Mouse (Mus musculus) liver, adult 2 months (tissue): ENCODE data around the gene Ttc27. TPM values are rescaled to one million over a fixed set of nuclear protein-coding genes. Genes with fewer than 3 reads are reported as not detected.

Experiments used
- DNase-seq: peaks from one replicate; pipeline ENCODE4 v3.0.0-alpha.2; 2011; ENCODE audit warnings: low read depth, low spot score; ENCODE audit errors: extremely low read depth
- H3K27ac ChIP-seq: fragments of 200-500 bp; replicated peaks from 2 replicates; pipeline ENCODE4 v1.5.1; 2012; ENCODE audit warnings: low read depth, mild to moderate bottlenecking, control low read depth, inconsistent platforms, low read length; ENCODE audit not compliant: insufficient read depth
- H3K27me3 ChIP-seq: fragments of 200-500 bp; 2 replicates; pipeline ENCODE4 v1.6.1; 2012; ENCODE audit warnings: mild to moderate bottlenecking, moderate library complexity, low read length, inconsistent platforms; ENCODE audit not compliant: control insufficient read depth, insufficient read depth
- H3K36me3 ChIP-seq: fragments of 200-500 bp; 2 replicates; pipeline ENCODE4 v1.6.1; 2012; ENCODE audit warnings: low read length, inconsistent platforms; ENCODE audit not compliant: control insufficient read depth, insufficient read depth
- H3K4me1 ChIP-seq: fragments of 200-500 bp; 2 replicates; pipeline ENCODE4 v1.6.1; 2011; ENCODE audit warnings: low read length; ENCODE audit not compliant: control insufficient read depth, insufficient read depth
- H3K4me3 ChIP-seq: fragments of 200-500 bp; 2 replicates; pipeline ENCODE4 v1.5.1; 2011; ENCODE audit warnings: low read depth, mild to moderate bottlenecking, control low read depth, low read length, moderate library complexity; ENCODE audit not compliant: insufficient read depth
- H3K79me2 ChIP-seq: fragments of 200-500 bp; 2 replicates; pipeline ENCODE4 v1.6.1; 2012; ENCODE audit warnings: inconsistent platforms, mild to moderate bottlenecking, low read length, moderate library complexity; ENCODE audit not compliant: control insufficient read depth, insufficient read depth
- H3K9ac ChIP-seq: fragments of 200-500 bp; 2 replicates; pipeline ENCODE4 v1.6.1; 2012; ENCODE audit warnings: low read depth, mild to moderate bottlenecking, control low read depth, inconsistent platforms, low read length
- CTCF ChIP-seq: fragments of 200-500 bp; IDR thresholded peaks from 2 replicates; pipeline ENCODE4 v1.5.1; 2011; ENCODE audit warnings: low read depth, low read length, control low read depth
- POLR2A ChIP-seq: fragments of 200-500 bp; IDR thresholded peaks from 2 replicates; pipeline ENCODE4 v1.6.1; 2011; ENCODE audit warnings: low read length, control low read depth; ENCODE audit not compliant: insufficient read depth; ENCODE audit errors: extremely low read depth
- WGBS: fragments of 180-500 bp; shearing (Covaris S2); methylation state at CpG from one replicate; pipeline ENCODE4 v1.1.7; 2018; 5-methylcytosine and 5-hydroxymethylcytosine counted together
- polyA plus RNA-seq: library from polyadenylated mRNA; depleted of rRNA; stranded (reverse); fragments of >200 nt; gene quantifications from 2 replicates; pipeline ENCODE4 v1.2.3, GENCODE M21; 2012
- total RNA-seq: library from RNA; depleted of rRNA; stranded (reverse); fragments of >200 nt; gene quantifications from 2 replicates; pipeline ENCODE4 v1.2.3, GENCODE M21; 2014

The Ttc27 gene
- total and polyA plus RNA-seq, 2 experiments, result 2.8 to 12.4 TPM

DNA sequence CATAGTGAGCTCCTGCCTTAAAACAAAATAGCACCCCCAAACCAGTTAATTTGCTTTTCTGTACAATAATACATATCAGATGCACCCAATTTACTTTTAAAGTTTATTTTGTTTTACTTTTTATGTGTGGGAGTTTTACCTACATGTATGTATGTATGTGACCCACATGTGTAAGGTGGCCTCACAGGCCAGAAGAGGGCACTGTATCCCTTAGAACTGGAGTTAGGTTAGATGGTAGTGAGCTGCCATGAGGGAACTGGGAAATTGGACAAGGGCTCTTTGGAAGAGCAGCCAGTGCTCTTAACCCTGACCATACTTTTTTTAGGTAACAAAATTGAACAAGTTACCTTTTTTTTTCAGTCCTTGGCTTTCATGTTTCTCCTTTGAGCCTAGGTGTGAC, 15.3 kb downstream of the Ttc27 start:
- Histone ChIP-seq H3K4me1 (no peaks in the 10 kb centered on the region), H3K79me2 (no peaks in the 10 kb centered on the region), H3K27ac (no peak overlapping the region), H3K27me3 (no peaks in the 10 kb centered on the region), H3K9ac (no peak overlapping the region), H3K4me3 (no peak overlapping the region), H3K36me3 (peaks cover 10% of the 10 kb centered on the region)
- TF ChIP-seq CTCF (no peak), POLR2A (no peak)
- DNase-seq, result no peak

DNA sequence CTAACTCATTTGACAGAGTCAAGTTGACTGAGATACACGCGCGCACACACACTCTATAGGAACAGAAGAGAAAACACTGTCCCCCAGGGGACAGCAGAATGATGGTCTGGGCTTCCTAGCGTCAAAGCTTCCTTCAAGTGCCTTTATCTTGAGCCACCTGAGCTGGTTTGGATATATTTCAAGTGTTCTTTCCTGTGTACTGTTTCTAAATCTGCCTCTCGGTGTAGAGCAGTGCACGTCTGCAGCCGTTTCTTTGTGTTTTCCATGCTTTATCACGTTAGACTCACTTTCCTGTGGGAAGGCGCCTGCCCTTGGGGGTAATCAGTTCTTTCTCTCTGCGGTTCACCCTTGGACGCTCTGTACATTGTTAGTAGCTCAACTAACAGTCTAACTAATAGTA, 17.9 kb downstream of the Ttc27 start:
- WGBS, result 84% methylated on average over 11 of the region's 11 CpGs
- H3K4me3 ChIP-seq, result no peak overlapping the region
- DNase-seq, result no peak
- H3K27ac ChIP-seq, result no peak overlapping the region
- no peaks in the 10 kb centered on the region for H3K27me3 ChIP-seq
- TF ChIP-seq POLR2A (no peak), CTCF (no peak)
- H3K36me3 ChIP-seq, result peaks cover 8% of the 10 kb centered on the region
- no peaks in the 10 kb centered on the region for H3K79me2 ChIP-seq
- H3K9ac ChIP-seq, result no peak overlapping the region
- H3K4me1 ChIP-seq, result no peaks in the 10 kb centered on the region

DNA sequence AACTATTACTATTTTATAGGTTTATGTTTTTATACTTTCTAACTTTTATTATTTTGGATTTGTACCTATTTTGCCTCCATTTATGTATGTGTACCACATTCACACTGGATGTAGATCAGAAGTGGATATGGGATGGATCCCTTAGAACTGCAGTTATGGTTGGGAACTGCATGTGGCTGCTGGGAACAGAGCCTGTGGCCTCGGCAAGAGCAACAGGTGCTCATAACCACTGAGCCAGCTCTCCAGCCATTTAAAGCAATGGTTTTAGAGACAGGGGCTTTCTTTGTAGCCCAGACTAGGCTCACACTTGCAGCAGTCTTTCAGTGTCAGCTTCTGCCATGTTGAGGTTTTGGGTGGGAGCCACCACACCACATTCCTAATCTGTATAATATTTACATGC, 32.1 kb downstream of the Ttc27 start:
- peaks cover 20% of the 10 kb centered on the region for H3K36me3 ChIP-seq
- TF ChIP-seq POLR2A, result no peak
- no peak for TF ChIP-seq CTCF

DNA sequence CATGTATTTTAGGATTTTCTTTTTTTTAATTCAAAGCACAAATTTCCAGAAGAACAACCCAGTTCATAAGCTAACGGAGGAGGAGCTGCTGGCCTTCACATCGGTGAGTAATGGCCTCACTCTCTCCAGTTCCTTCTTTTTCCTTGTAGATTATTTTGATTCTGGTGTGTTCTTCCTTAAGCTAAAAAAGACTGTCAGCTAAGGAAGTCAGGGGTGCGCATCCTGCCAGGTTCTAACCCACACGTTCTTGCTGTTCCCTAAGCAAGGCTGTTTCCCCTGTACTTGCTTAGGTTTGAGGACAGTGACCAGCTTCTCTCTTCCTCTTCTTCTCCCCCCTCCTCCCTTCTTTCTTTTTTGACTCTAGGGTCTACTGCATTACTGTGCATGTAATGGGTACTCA, 33.5 kb downstream of the Ttc27 start:
- no peak for DNase-seq
- Histone ChIP-seq H3K79me2 (no peaks in the 10 kb centered on the region), H3K27me3 (no peaks in the 10 kb centered on the region), H3K4me1 (no peaks in the 10 kb centered on the region), H3K27ac (no peak overlapping the region), H3K36me3 (peaks cover 12% of the 10 kb centered on the region), H3K9ac (no peak overlapping the region), H3K4me3 (no peak overlapping the region)
- WGBS, result 94% methylated on average over 4 of the region's 4 CpGs
- TF ChIP-seq POLR2A (no peak), CTCF (no peak)

More for the DNA sequence above, 32.1 kb downstream of the Ttc27 start:
- H3K79me2 ChIP-seq, result no peaks in the 10 kb centered on the region
- H3K27ac ChIP-seq, result no peak overlapping the region
- no peak overlapping the region for H3K9ac ChIP-seq
- no peak overlapping the region for H3K4me3 ChIP-seq
- 91% methylated on average over 1 of the region's 1 CpGs for WGBS
- DNase-seq, result no peak
- H3K27me3 ChIP-seq, result no peaks in the 10 kb centered on the region
- no peaks in the 10 kb centered on the region for H3K4me1 ChIP-seq

DNA sequence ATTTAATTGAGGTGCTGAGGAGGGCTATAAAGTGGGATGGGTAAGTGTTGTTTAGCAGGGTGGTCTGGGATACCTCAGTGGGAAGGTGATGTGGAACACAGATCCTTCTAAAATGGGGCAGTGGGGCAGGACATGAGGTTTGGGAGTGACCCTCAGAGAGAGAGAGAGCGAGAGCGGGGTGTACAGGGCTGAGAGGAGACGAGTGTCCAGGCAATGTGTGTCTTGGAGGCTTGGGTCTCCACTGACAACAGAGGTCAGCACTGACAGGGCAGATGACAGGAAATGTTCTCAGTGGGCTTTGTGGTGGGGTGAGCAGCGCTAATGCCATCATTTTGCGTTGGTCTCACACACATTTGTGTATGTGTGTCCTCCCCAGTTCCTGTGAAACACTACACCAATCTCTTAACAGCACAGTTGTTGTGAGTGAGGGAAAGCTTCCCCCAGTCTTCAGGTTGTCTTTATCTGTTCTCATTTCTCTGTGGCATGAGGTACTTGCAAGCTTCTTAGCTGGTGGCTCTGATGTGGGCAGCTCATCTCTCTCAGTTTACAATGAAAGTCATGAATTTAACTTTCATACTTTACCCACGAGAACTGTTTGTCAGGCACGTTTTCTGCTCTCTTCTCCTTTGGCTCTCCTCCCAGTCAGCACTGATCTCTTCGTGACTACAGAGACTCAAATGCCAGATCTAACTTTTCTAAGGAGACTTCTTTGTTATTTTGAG, 35.5 kb downstream of the Ttc27 start:
- H3K79me2 ChIP-seq, result no peaks in the 10 kb centered on the region
- no peak overlapping the region for H3K4me3 ChIP-seq
- H3K36me3 ChIP-seq, result peaks cover 9% of the 10 kb centered on the region; the same call in 1 of the 2 replicates
- H3K9ac ChIP-seq, result no peak overlapping the region
- no peaks in the 10 kb centered on the region for H3K4me1 ChIP-seq
- H3K27ac ChIP-seq, result no peak overlapping the region
- TF ChIP-seq POLR2A (no peak), CTCF (no peak)
- H3K27me3 ChIP-seq, result no peaks in the 10 kb centered on the region
- 78% methylated on average over 8 of the region's 8 CpGs for WGBS
- DNase-seq, result no peak

DNA sequence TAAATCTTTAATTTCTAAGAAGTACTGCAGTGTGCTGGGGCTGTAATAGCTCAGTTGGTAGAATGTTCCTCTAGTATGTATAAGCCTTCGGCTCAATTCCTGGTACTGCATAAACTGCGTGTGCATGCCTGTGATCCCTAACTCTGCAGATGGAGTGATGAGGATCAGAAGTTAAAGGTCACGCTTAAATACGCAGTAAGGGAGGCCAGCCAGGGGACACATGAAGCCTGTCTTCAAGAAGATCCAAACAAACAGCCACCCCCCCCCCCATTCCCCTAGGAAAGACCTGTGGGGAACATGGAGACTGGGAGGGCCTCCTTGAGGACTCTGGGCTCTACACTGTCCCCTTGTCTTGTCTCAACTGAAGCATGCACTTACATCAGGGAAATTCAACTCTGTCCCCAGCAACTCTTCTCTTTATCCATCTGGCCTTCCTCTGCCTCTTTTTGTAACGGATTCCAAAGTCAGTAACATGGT, 36.1 kb downstream of the Ttc27 start:
- Histone ChIP-seq H3K4me1 (no peaks in the 10 kb centered on the region), H3K9ac (no peak overlapping the region), H3K27ac (no peak overlapping the region), H3K79me2 (no peaks in the 10 kb centered on the region), H3K36me3 (peaks cover 10% of the 10 kb centered on the region; the same call in 1 of the 2 replicates), H3K4me3 (no peak overlapping the region), H3K27me3 (no peaks in the 10 kb centered on the region)
- no peak for DNase-seq
- 89% methylated on average over 5 of the region's 5 CpGs for WGBS
- no peak for TF ChIP-seq CTCF
- no peak for TF ChIP-seq POLR2A
